Mouse (Mus musculus) testis, adult 2 months (tissue): ENCODE measurements around the gene Bsn. TPM values are rescaled to one million over a fixed set of nuclear protein-coding genes. Genes with fewer than 3 reads are reported as not detected.

Source experiments
- H3K27ac ChIP-seq: fragments of 200-500 bp; 2 replicates; pipeline ENCODE4 v1.5.1; 2012; ENCODE audit warnings: low read depth, low read length; ENCODE audit not compliant: control insufficient read depth, insufficient read depth
- H3K27me3 ChIP-seq: fragments of 200-500 bp; 2 replicates; pipeline ENCODE4 v1.6.1; 2012; ENCODE audit warnings: mild to moderate bottlenecking, low read length, moderate library complexity; ENCODE audit not compliant: control insufficient read depth, insufficient read depth
- H3K36me3 ChIP-seq: fragments of 200-500 bp; 2 replicates; pipeline ENCODE4 v1.6.1; 2012; ENCODE audit warnings: mild to moderate bottlenecking, low read length; ENCODE audit not compliant: control insufficient read depth, insufficient read depth
- H3K4me1 ChIP-seq: fragments of 200-500 bp; 2 replicates; pipeline ENCODE4 v1.6.1; 2012; ENCODE audit warnings: low read length; ENCODE audit not compliant: control insufficient read depth, insufficient read depth
- H3K4me3 ChIP-seq: fragments of 200-500 bp; 2 replicates; pipeline ENCODE4 v1.5.1; 2012; ENCODE audit warnings: low read depth, mild to moderate bottlenecking, low read length, moderate library complexity, mixed read lengths; ENCODE audit not compliant: control insufficient read depth
- CTCF ChIP-seq: fragments of 200-500 bp; IDR thresholded peaks from 2 replicates; pipeline ENCODE4 v1.5.1; 2012; ENCODE audit warnings: low read depth, mild to moderate bottlenecking, inconsistent platforms, low read length, moderate library complexity; ENCODE audit not compliant: control insufficient read depth, insufficient read depth, insufficient replicate concordance
- POLR2A ChIP-seq: fragments of 200-500 bp; IDR thresholded peaks from 2 replicates; pipeline ENCODE4 v1.6.1; 2012; ENCODE audit warnings: low read depth, mild to moderate bottlenecking, inconsistent platforms, low read length, moderate library complexity; ENCODE audit not compliant: control insufficient read depth
- polyA plus RNA-seq: library from polyadenylated mRNA; depleted of rRNA; stranded (reverse); fragments of >200 nt; gene quantifications from 2 replicates; pipeline ENCODE4 v1.2.3, GENCODE M21; 2012

The Bsn gene
- polyA plus RNA-seq, 1 experiment: 1.2 TPM

DNA sequence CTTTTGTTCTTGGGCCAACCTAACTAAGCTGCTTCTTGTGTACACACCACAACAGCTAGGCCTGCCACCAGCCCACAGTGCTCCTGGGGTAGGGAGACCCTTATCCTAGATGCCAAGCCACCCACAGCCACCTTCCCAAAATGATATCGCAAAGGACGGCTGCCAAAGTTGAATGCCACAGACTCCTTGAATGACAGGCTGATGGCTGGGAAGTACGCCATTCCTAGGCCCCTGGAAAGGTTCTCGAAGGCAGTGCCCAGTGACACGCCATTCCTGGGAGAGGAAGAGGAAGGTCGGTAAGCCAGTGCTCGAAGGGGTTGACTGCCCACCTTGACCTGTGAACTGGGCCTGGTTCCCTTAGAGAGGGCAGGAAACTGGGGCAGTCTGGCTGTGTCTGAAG is 120.7 kb downstream of the Bsn start:
- no peak for TF ChIP-seq CTCF
- TF ChIP-seq POLR2A: no peak
- H3K4me3 ChIP-seq: no peak overlapping the region
- no peaks in the 10 kb centered on the region; the same call in 1 of the 2 replicates for H3K36me3 ChIP-seq
- no peaks in the 10 kb centered on the region for H3K4me1 ChIP-seq
- no peak overlapping the region for H3K27ac ChIP-seq
- no peaks in the 10 kb centered on the region for H3K27me3 ChIP-seq

DNA sequence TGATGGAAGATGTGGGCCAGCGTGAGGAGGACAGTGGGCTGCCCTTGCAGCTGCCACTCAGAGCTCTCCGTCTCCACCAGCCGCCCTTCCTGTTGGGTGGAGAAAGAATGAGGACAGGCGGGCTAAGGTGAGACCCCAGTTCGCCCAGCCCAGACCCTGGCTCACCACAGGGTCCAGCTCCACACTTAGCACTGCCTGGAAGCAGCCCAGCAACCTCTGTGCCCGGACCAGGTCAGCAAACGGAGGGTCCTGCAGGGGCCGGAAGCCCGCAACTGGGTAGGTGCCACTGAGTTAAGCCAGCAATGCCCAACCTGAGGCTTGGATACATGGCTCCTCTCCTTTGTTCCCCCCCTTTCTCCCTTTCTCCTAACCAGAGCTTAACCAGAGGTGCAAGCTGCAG is 121.2 kb downstream of the Bsn start:
- TF ChIP-seq POLR2A (no peak), CTCF (no peak)
- H3K27ac ChIP-seq: no peak overlapping the region
- H3K4me3 ChIP-seq: no peak overlapping the region
- H3K36me3 ChIP-seq: no peaks in the 10 kb centered on the region; the same call in 1 of the 2 replicates
- H3K4me1 ChIP-seq: no peaks in the 10 kb centered on the region
- H3K27me3 ChIP-seq: no peaks in the 10 kb centered on the region

GRCm38 (mm10) chr9:108067900-108068299 is 122.3 kb downstream of the Bsn start:
- H3K4me3 ChIP-seq: no peak overlapping the region
- H3K27ac ChIP-seq: no peak overlapping the region
- TF ChIP-seq POLR2A (no peak), CTCF (peak; percentile 64; the same call in 1 of the 2 replicates)

GRCm38 (mm10) chr9:108067199-108067598 is 123.0 kb downstream of the Bsn start:
- TF ChIP-seq CTCF (no peak), POLR2A (no peak)
- no peak overlapping the region for H3K4me3 ChIP-seq
- H3K4me1 ChIP-seq: no peaks in the 10 kb centered on the region
- H3K27ac ChIP-seq: no peak overlapping the region
- peaks cover 3% of the 10 kb centered on the region for H3K36me3 ChIP-seq
- no peaks in the 10 kb centered on the region for H3K27me3 ChIP-seq

More at GRCm38 (mm10) chr9:108067900-108068299, 122.3 kb downstream of the Bsn start:
- H3K36me3 ChIP-seq: peaks cover 3% of the 10 kb centered on the region
- H3K4me1 ChIP-seq: no peaks in the 10 kb centered on the region
- no peaks in the 10 kb centered on the region for H3K27me3 ChIP-seq

DNA sequence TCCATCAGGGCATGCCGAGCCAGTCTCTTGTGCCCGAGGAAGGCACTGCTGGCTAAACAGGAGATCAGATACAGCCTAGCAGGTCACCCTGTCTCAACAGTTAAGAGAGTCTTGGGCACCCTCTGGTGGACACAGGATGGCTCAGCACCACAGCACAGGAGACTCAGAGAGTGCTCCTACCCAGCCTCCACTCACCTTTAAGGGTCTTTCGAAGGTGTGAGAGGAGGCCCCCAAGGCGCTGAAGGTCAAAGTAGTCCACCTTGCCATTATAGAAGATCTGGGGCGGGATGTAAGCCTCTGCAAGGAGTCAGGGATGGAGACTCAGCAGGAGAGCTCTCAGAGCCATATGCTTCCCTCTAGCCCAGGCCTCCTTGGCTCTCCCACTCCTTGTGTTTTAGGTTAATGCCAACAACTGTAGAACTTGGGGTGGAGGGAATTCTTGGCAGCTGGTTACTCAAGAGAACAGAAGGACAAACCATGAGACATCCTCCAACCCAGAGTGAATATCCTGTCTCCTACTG is 124.6 kb downstream of the Bsn start:
- no peaks in the 10 kb centered on the region for H3K4me1 ChIP-seq
- H3K27ac ChIP-seq: no peak overlapping the region
- H3K4me3 ChIP-seq: no peak overlapping the region
- peaks cover 3% of the 10 kb centered on the region for H3K36me3 ChIP-seq
- no peak for TF ChIP-seq POLR2A
- TF ChIP-seq CTCF: peak; percentile 64; the same call in 1 of the 2 replicates
- no peaks in the 10 kb centered on the region for H3K27me3 ChIP-seq

DNA sequence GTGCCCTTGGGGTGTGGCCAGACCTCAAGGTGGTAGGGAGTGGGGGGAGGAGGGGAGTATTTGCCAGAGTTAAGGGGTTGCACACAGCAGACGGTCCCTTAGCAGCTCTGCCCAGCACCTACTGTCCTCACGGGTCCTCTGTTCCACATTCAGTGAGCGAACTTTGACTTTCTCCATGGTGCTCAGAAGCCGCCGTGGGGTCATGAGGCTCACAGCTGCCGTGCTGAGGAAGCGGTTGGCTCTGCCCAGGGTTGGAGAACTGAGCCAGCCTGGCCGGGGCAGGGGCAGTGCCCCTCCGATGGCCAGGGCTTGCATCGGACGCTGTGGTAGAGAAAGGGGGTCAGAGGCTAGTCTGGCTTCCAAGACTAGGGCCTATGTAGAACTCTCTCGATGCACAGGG is 126.8 kb downstream of the Bsn start:
- H3K36me3 ChIP-seq: peaks cover 3% of the 10 kb centered on the region
- no peaks in the 10 kb centered on the region for H3K4me1 ChIP-seq

GRCm38 (mm10) chr9:108062142-108062541 is 128.0 kb downstream of the Bsn start:
- H3K4me3 ChIP-seq: no peak overlapping the region
- TF ChIP-seq POLR2A (no peak), CTCF (no peak)
- no peak overlapping the region for H3K27ac ChIP-seq
- H3K4me1 ChIP-seq: no peaks in the 10 kb centered on the region
- H3K36me3 ChIP-seq: peaks cover 3% of the 10 kb centered on the region
- no peaks in the 10 kb centered on the region for H3K27me3 ChIP-seq

More for the DNA sequence above, 126.8 kb downstream of the Bsn start:
- no peak overlapping the region for H3K4me3 ChIP-seq
- TF ChIP-seq POLR2A (no peak), CTCF (no peak)
- no peaks in the 10 kb centered on the region for H3K27me3 ChIP-seq
- H3K27ac ChIP-seq: no peak overlapping the region

DNA sequence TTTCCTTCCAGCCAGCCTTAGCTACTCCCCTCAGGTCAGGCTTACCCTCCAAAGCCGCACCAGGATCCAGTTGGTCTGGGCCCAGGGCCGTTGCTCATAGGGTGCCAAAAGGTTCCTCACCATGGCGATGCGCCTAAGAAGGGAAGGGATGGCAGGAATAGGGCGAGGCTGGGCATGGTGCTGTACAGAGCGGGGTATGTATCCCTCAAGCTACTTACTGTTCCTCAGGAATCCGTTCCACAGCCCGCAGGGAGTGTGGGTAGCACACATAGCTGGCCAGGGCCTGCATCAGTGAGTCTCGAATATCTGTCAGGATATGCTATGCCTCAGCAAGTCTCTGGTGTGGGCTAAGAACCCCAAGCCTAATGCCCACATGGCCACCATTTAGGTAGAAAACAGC is 131.9 kb downstream of the Bsn start:
- Histone ChIP-seq H3K36me3 (peaks cover under 1% of the 10 kb centered on the region), H3K27ac (no peak overlapping the region)
- TF ChIP-seq CTCF (no peak), POLR2A (no peak)

More for the DNA sequence above, 131.9 kb downstream of the Bsn start:
- Histone ChIP-seq H3K4me3 (no peak overlapping the region), H3K4me1 (no peaks in the 10 kb centered on the region), H3K27me3 (no peaks in the 10 kb centered on the region)
